Mouse (Mus musculus): ENCODE measurements around the gene Gif. TPM values are rescaled to one million over a fixed set of nuclear protein-coding genes. Genes with fewer than 3 reads are reported as not detected.
A peak's percentile ranks its signal among the peaks of the same experiment; 100 is the strongest.

The Gif gene
- polyA plus RNA-seq, 1 experiment from 2014 or later = not detected

GRCm38 (mm10) chr19:11807822-11808221 is 60.5 kb downstream of the Gif start:
- 25% methylated on average over 6 of the region's 6 CpGs for WGBS (ENCODE audit: insufficient replicate concordance)
- Histone ChIP-seq H3K9ac (ENCODE audit: low read depth, low read length) (no peak overlapping the region), H3K9me3 (replicated peaks; ENCODE audit: control insufficient read depth, low read length) (no peaks in the 10 kb centered on the region), H3K4me2 (ENCODE audit: low read depth, low read length) (no peak overlapping the region), H3K4me3 (ENCODE audit: low read depth, low read length) (no peak overlapping the region), H3K36me3 (ENCODE audit: control insufficient read depth, insufficient read depth) (no peaks in the 10 kb centered on the region), H3K27me3 (ENCODE audit: control insufficient read depth, insufficient read depth, low read depth, low read length) (no peaks in the 10 kb centered on the region), H3K27ac (ENCODE audit: low read length) (no peak overlapping the region), H3K4me1 (ENCODE audit: control insufficient read depth, low read depth, low read length) (no peaks in the 10 kb centered on the region)
- ATAC-seq (ENCODE audit: low read depth) = no peak

DNA sequence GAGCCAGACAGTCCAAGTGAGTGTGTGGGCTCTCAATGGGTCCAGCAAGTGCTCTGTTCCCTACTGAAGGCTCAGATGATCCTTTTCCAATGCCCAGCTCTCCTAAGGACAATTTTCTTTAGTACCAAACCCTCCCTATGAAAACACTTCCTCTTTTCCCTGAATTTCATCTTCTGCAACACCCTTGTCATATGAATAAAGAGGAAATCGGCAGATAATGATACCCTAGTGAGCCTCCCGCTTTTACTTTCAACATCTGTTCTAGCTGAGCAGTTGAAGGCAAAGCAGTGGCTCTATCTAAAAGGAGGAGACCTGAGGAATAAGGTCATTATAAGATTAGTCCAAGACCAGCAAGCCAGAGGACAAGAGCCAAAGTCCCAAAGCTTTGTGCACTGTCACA is 61.1 kb downstream of the Gif start:
- Histone ChIP-seq H3K36me3 (ENCODE audit: control insufficient read depth, insufficient read depth) (no peaks in the 10 kb centered on the region), H3K4me1 (ENCODE audit: control insufficient read depth, low read depth, low read length) (no peaks in the 10 kb centered on the region), H3K4me2 (ENCODE audit: low read depth, low read length) (no peak overlapping the region), H3K9ac (ENCODE audit: low read depth, low read length) (no peak overlapping the region), H3K9me3 (replicated peaks; ENCODE audit: control insufficient read depth, low read length) (no peaks in the 10 kb centered on the region), H3K27me3 (ENCODE audit: control insufficient read depth, insufficient read depth, low read depth, low read length) (no peaks in the 10 kb centered on the region), H3K27ac (ENCODE audit: low read length) (no peak overlapping the region), H3K4me3 (ENCODE audit: low read depth, low read length) (no peak overlapping the region)
- no peak for ATAC-seq (ENCODE audit: low read depth)
- 25% methylated on average over 2 of the region's 2 CpGs for WGBS (ENCODE audit: insufficient replicate concordance)

- Histone ChIP-seq H3K27ac (ENCODE audit: low read length) (no peak overlapping the region), H3K4me3 (ENCODE audit: low read depth, low read length) (no peak overlapping the region), H3K9ac (ENCODE audit: low read depth, low read length) (no peak overlapping the region), H3K9me3 (replicated peaks; ENCODE audit: control insufficient read depth, low read length) (no peaks in the 10 kb centered on the region), H3K4me1 (ENCODE audit: control insufficient read depth, low read depth, low read length) (no peaks in the 10 kb centered on the region), H3K36me3 (ENCODE audit: control insufficient read depth, insufficient read depth) (no peaks in the 10 kb centered on the region), H3K27me3 (ENCODE audit: control insufficient read depth, insufficient read depth, low read depth, low read length) (no peaks in the 10 kb centered on the region), H3K4me2 (ENCODE audit: low read depth, low read length) (no peak overlapping the region)
- WGBS (ENCODE audit: insufficient replicate concordance) = 32% methylated on average over 5 of the region's 5 CpGs
- ATAC-seq (ENCODE audit: low read depth) = no peak
These were observed 62.8 kb downstream of the Gif start for GRCm38 (mm10) chr19:11810003-11810758.

DNA sequence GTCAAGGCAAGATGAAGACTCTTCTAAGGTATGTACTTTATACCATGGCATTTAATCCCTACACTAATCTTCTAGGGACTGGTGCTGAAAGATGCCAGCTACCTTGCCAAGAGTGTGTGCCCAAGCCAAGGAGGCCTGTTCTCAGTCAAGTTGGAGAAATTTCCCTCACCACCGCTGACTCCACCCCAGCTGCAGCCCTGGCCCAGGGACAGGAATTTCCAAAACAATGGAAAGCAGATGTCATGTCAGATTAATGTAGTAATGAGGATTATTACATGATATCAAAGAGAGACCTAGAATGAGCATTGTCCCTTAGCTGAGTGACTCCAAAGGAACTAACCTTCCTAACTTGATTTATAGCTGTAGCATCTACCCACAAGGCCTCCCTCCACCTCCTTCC is 63.5 kb downstream of the Gif start:
- 48% methylated on average over 1 of the region's 1 CpGs for WGBS (ENCODE audit: insufficient replicate concordance)
- no peaks in the 10 kb centered on the region for H3K36me3 ChIP-seq (ENCODE audit: control insufficient read depth, insufficient read depth)
- ATAC-seq (ENCODE audit: low read depth) = no peak

GRCm38 (mm10) chr19:11811688-11812365 is 64.5 kb downstream of the Gif start:
- Histone ChIP-seq H3K27me3 (ENCODE audit: control insufficient read depth, insufficient read depth, low read depth, low read length) (no peaks in the 10 kb centered on the region), H3K4me2 (ENCODE audit: low read depth, low read length) (no peak overlapping the region), H3K4me1 (ENCODE audit: control insufficient read depth, low read depth, low read length) (no peaks in the 10 kb centered on the region), H3K4me3 (ENCODE audit: low read depth, low read length) (no peak overlapping the region), H3K27ac (ENCODE audit: low read length) (no peak overlapping the region), H3K36me3 (ENCODE audit: control insufficient read depth, insufficient read depth) (no peaks in the 10 kb centered on the region), H3K9ac (ENCODE audit: low read depth, low read length) (no peak overlapping the region), H3K9me3 (replicated peaks; ENCODE audit: control insufficient read depth, low read length) (no peaks in the 10 kb centered on the region)
- WGBS (ENCODE audit: insufficient replicate concordance) = 32% methylated on average over 5 of the region's 5 CpGs
- ATAC-seq (ENCODE audit: low read depth) = peak; percentile 55; the same call in 1 of the 2 replicates

More for the DNA sequence above, 63.5 kb downstream of the Gif start:
- Histone ChIP-seq H3K4me1 (ENCODE audit: control insufficient read depth, low read depth, low read length) (no peaks in the 10 kb centered on the region), H3K9ac (ENCODE audit: low read depth, low read length) (no peak overlapping the region), H3K4me2 (ENCODE audit: low read depth, low read length) (no peak overlapping the region), H3K27me3 (ENCODE audit: control insufficient read depth, insufficient read depth, low read depth, low read length) (no peaks in the 10 kb centered on the region), H3K9me3 (replicated peaks; ENCODE audit: control insufficient read depth, low read length) (no peaks in the 10 kb centered on the region), H3K4me3 (ENCODE audit: low read depth, low read length) (no peak overlapping the region), H3K27ac (ENCODE audit: low read length) (no peak overlapping the region)

Other genes with a start within 250 kb of the Gif start
- gene Ms4a6b, start 231.0 kb upstream of the Gif start, polyA plus RNA-seq (2015; fragmentation: Nextera tagmentation; extraction: Ambion mirVana) = 2.5 and 3.4 TPM in 2 replicates
- 0.23 and 0.28 TPM in 2 replicates for gene Ms4a4d, start 210.8 kb upstream of the Gif start, polyA plus RNA-seq (2015; fragmentation: Nextera tagmentation; extraction: Ambion mirVana)
- gene Ms4a6d, start 142.7 kb upstream of the Gif start, polyA plus RNA-seq (2015; fragmentation: Nextera tagmentation; extraction: Ambion mirVana) = 4.9 TPM in 2 replicates
- gene Ms4a2, start 123.8 kb upstream of the Gif start, polyA plus RNA-seq (2015; fragmentation: Nextera tagmentation; extraction: Ambion mirVana) = 0.74 and 1.1 TPM in 2 replicates
- gene Ms4a3, start 106.7 kb upstream of the Gif start, polyA plus RNA-seq (2015; fragmentation: Nextera tagmentation; extraction: Ambion mirVana) = 29.8 and 33.2 TPM in 2 replicates
- 0.13 and 0.26 TPM in 2 replicates for gene Oosp2, start 87.0 kb upstream of the Gif start, polyA plus RNA-seq (2015; fragmentation: Nextera tagmentation; extraction: Ambion mirVana)
- gene Oosp1, start 56.4 kb upstream of the Gif start, polyA plus RNA-seq (2015; fragmentation: Nextera tagmentation; extraction: Ambion mirVana) = 0.09 TPM in 1 of 2 replicates, not detected in the other
- not detected in 2 replicates for gene Oosp3, start 50.5 kb upstream of the Gif start, polyA plus RNA-seq (2015; fragmentation: Nextera tagmentation; extraction: Ambion mirVana)
- 27.5 and 31.1 TPM in 2 replicates for gene Mrpl16, start 22.8 kb downstream of the Gif start, polyA plus RNA-seq (2015; fragmentation: Nextera tagmentation; extraction: Ambion mirVana)
- 1.8 and 2.3 TPM in 2 replicates for gene Stx3, start 71.8 kb downstream of the Gif start, polyA plus RNA-seq (2015; fragmentation: Nextera tagmentation; extraction: Ambion mirVana)
- gene Olfr1417, start 91.7 kb downstream of the Gif start, polyA plus RNA-seq (2015; fragmentation: Nextera tagmentation; extraction: Ambion mirVana) = not detected in 2 replicates
- not detected in 2 replicates for gene Olfr1418, start 113.5 kb downstream of the Gif start, polyA plus RNA-seq (2015; fragmentation: Nextera tagmentation; extraction: Ambion mirVana)
- not detected in 2 replicates for gene Olfr1419, start 127.6 kb downstream of the Gif start, polyA plus RNA-seq (2015; fragmentation: Nextera tagmentation; extraction: Ambion mirVana)
- gene Olfr1420, start 139.0 kb downstream of the Gif start, polyA plus RNA-seq (2015; fragmentation: Nextera tagmentation; extraction: Ambion mirVana) = not detected in 2 replicates
- gene Patl1, start 164.8 kb downstream of the Gif start, polyA plus RNA-seq (2015; fragmentation: Nextera tagmentation; extraction: Ambion mirVana) = 6.8 TPM in 2 replicates
- gene Osbp, start 218.4 kb downstream of the Gif start, polyA plus RNA-seq (2015; fragmentation: Nextera tagmentation; extraction: Ambion mirVana) = 1.7 TPM in 2 replicates

Measured in liver, embryonic 16.5 days (tissue).